Mouse (Mus musculus): Measurements from ENCODE around the gene Olfml2a. TPM values are rescaled to one million over a fixed set of nuclear protein-coding genes. Genes with fewer than 3 reads are reported as not detected.

Gene Olfml2a
- polyA plus RNA-seq, 1 experiment from 2014 or later = 2.1 TPM

Other genes with a start within 250 kb of the Olfml2a start
- gene Nr5a1, start 217.4 kb upstream of the Olfml2a start, polyA plus RNA-seq (2014; fragmentation: Nextera tagmentation; extraction: Ambion mirVana) = not detected in 2 replicates
- 1.6 and 1.9 TPM in 2 replicates for gene Nr6a1, start 4.3 kb upstream of the Olfml2a start, polyA plus RNA-seq (2014; fragmentation: Nextera tagmentation; extraction: Ambion mirVana)
- gene Wdr38, start 65.5 kb downstream of the Olfml2a start, polyA plus RNA-seq (2014; fragmentation: Nextera tagmentation; extraction: Ambion mirVana) = 0.65 and 1.3 TPM in 2 replicates
- 82.9 and 97.0 TPM in 2 replicates for gene Arpc5l, start 73.4 kb downstream of the Olfml2a start, polyA plus RNA-seq (2014; fragmentation: Nextera tagmentation; extraction: Ambion mirVana)
- gene Rpl35, start 73.6 kb downstream of the Olfml2a start, polyA plus RNA-seq (2014; fragmentation: Nextera tagmentation; extraction: Ambion mirVana) = 768 and 887 TPM in 2 replicates
- gene Golga1, start 133.6 kb downstream of the Olfml2a start, polyA plus RNA-seq (2014; fragmentation: Nextera tagmentation; extraction: Ambion mirVana) = 19.3 and 23.2 TPM in 2 replicates

Data from heart, embryonic 11.5 days (tissue).